Mouse (Mus musculus) naive thymus-derived CD4-positive, alpha-beta T cell, adult 2 months (primary cell): ENCODE measurements around the gene Npr1.
A peak's percentile ranks its signal among the peaks of the same experiment; 100 is the strongest.

ENCODE experiments used
- DNase-seq: peaks from one replicate; pipeline ENCODE4 v3.0.0-alpha.2; 2011; ENCODE audit warnings: low read depth

Gene Npr1

GRCm38 (mm10) chr3:90465686-90466310 is at the start of gene Npr1:
Gene Npr1 (minus strand): TSS chr3:90465866.
- DNase-seq = no peak

- DNase-seq = no peak
Measured at GRCm38 (mm10) chr3:90515242-90515641, 49.6 kb upstream of the Npr1 start.

GRCm38 (mm10) chr3:90514691-90515090 is 49.0 kb upstream of the Npr1 start:
- peak; percentile 66 for DNase-seq

- DNase-seq = peak; percentile 47
Measured at GRCm38 (mm10) chr3:90513796-90514590, 48.3 kb upstream of the Npr1 start, which contains the start of the genes S100a1 and S100a13. Gene S100a1 (minus strand): TSS chr3:90514392. Gene S100a13 (plus strand): TSS chr3:90514435.

GRCm38 (mm10) chr3:90512948-90513642 is 47.4 kb upstream of the Npr1 start:
- DNase-seq = no peak

GRCm38 (mm10) chr3:90512276-90512675 is 46.6 kb upstream of the Npr1 start:
- no peak for DNase-seq

- no peak for DNase-seq
Measured at GRCm38 (mm10) chr3:90509747-90510123, 44.1 kb upstream of the Npr1 start.

GRCm38 (mm10) chr3:90508950-90509746 is 43.5 kb upstream of the Npr1 start, which contains the start of gene Chtop:
Gene Chtop (minus strand): TSS chr3:90509498.
- DNase-seq = peak; percentile 100

GRCm38 (mm10) chr3:90508287-90508949 is 42.8 kb upstream of the Npr1 start:
- peak; percentile 38 for DNase-seq

- DNase-seq = no peak
Measured at GRCm38 (mm10) chr3:90506362-90506761, 40.7 kb upstream of the Npr1 start.

GRCm38 (mm10) chr3:90505216-90505615 is 39.5 kb upstream of the Npr1 start:
- DNase-seq = no peak

GRCm38 (mm10) chr3:90503444-90503843 is 37.8 kb upstream of the Npr1 start:
- DNase-seq = no peak

- no peak for DNase-seq
Measured at GRCm38 (mm10) chr3:90497597-90497996, 31.9 kb upstream of the Npr1 start.

GRCm38 (mm10) chr3:90495850-90496525 is 30.3 kb upstream of the Npr1 start:
- no peak for DNase-seq

- DNase-seq = no peak
Measured at GRCm38 (mm10) chr3:90493831-90494540, 28.3 kb upstream of the Npr1 start.

- peak; percentile 69 for DNase-seq
Measured at GRCm38 (mm10) chr3:90491350-90491749, 25.7 kb upstream of the Npr1 start.

- peak; percentile 97 for DNase-seq
Measured at GRCm38 (mm10) chr3:90490696-90491256, 25.1 kb upstream of the Npr1 start, which contains the start of gene Snapin. Gene Snapin (minus strand): TSS chr3:90491033.

GRCm38 (mm10) chr3:90488576-90488975 is 22.9 kb upstream of the Npr1 start:
- DNase-seq = no peak

GRCm38 (mm10) chr3:90486998-90487397 is 21.3 kb upstream of the Npr1 start:
- DNase-seq = no peak
